Mouse (Mus musculus) heart, embryonic 10.5 days (tissue): ENCODE results near the gene Ccpg1. TPM values are rescaled to one million over a fixed set of nuclear protein-coding genes. Genes with fewer than 3 reads are reported as not detected.

Experiments
- DNase-seq: peaks from one replicate; pipeline ENCODE4 v3.0.0-alpha.2; 2017; ENCODE audit warnings: low spot score
- H3K27ac ChIP-seq: fragments of 300-500 bp; sonication (generic); 2 replicates; pipeline ENCODE4 v1.5.1; 2016; ENCODE audit warnings: mild to moderate bottlenecking
- H3K27me3 ChIP-seq: fragments of 300-500 bp; sonication (generic); 2 replicates; pipeline ENCODE4 v1.6.1; 2016; ENCODE audit warnings: mild to moderate bottlenecking; ENCODE audit not compliant: poor library complexity, insufficient read depth, severe bottlenecking
- H3K36me3 ChIP-seq: fragments of 300-500 bp; sonication (generic); 2 replicates; pipeline ENCODE4 v1.6.1; 2016; ENCODE audit warnings: mild to moderate bottlenecking, moderate library complexity
- H3K4me1 ChIP-seq: fragments of 300-500 bp; sonication (generic); 2 replicates; pipeline ENCODE4 v1.6.1; 2016; ENCODE audit warnings: mild to moderate bottlenecking
- H3K4me3 ChIP-seq: fragments of 300-500 bp; sonication (generic); 2 replicates; pipeline ENCODE4 v1.5.1; 2016; ENCODE audit warnings: mild to moderate bottlenecking, moderate library complexity
- H3K9me3 ChIP-seq: fragments of 300-500 bp; sonication (generic); 2 replicates; pipeline ENCODE4 v1.6.1; 2016; ENCODE audit warnings: mild to moderate bottlenecking, moderate library complexity
- WGBS: fragments of 180-500 bp; shearing (Covaris S2); methylation state at CpG from one replicate; pipeline ENCODE4 v1.1.7; 2016; 5-methylcytosine and 5-hydroxymethylcytosine counted together
- polyA plus RNA-seq: library from polyadenylated mRNA; unstranded; fragments of >200 nt; fragmentation: Nextera tagmentation; extraction: Ambion mirVana; gene quantifications from 2 replicates; pipeline ENCODE4 v1.2.1, GENCODE M21; 2016

The Ccpg1 gene
- polyA plus RNA-seq, 1 experiment from 2014 or later = 18.3 TPM

DNA sequence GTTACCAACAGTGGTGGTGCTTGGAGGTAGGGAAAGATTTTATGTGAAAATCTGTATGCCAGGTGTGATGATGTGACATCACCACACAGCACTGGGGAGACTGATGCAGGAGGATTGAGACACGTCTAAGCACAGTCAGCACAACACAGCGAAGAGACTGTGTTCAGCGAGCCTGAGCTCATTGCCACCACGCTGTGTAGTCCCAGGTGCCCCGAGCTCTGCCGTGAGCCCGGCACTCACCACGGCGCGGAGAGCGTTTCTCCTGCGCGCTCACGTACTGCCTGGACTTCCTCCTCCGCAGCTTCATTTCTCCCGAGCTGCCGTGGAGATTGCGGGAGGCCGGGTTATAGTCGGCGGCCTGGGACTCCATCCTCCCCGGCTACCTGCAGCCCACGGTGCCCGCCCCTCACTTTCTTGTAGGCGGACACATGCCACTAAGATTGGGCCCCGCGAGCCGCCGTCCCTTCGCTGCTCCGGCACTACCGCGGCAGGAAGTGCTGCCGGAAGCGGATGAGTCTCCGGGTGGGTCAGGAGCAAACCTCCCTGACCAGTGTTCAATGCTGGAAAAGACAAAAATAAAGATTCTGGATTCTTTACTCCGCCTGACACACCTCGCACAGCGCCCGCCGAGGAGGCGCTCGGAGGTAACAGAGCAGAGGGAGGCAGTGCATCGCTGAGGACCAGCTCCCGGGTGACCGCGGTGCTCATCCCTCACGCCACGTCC is 54.2 kb downstream of the Ccpg1 start:
- Histone ChIP-seq H3K27me3 (no peaks in the 10 kb centered on the region), H3K4me1 (peaks cover 23% of the 10 kb centered on the region), H3K4me3 (peak overlapping the region; percentile 90), H3K9me3 (no peaks in the 10 kb centered on the region), H3K27ac (peak overlapping the region; percentile 92), H3K36me3 (peaks cover 2% of the 10 kb centered on the region; the same call in 1 of the 2 replicates)
- under 1% methylated on average over 49 of the region's 49 CpGs for WGBS
- DNase-seq = peak; percentile 96

DNA sequence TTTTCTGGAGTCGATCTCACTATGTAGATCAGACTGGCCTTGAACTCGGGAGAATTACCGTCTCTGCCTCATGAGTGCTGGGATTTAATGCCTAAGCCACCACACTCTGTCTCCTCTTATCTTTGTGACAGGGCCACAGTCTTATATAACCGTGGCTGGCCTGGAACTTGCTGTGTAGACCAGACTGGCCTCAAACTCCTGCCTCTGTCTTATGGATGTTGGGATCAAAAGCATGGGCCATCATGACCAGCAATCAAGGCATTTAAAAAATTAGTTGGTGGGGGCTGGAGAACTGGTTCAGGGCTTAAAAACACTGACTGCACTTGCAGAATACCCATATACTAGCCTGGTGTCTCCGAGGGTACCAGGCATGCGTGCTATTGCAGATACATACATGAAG is 54.9 kb downstream of the Ccpg1 start, which contains the start of gene Pigb:
TSS of gene Pigb (minus strand) at position 299 of the 400 bp plus-strand sequence.
- no peak for DNase-seq
- no peaks in the 10 kb centered on the region for H3K9me3 ChIP-seq
- H3K36me3 ChIP-seq = no peaks in the 10 kb centered on the region
- 30% methylated on average over 6 of the region's 6 CpGs for WGBS
- no peaks in the 10 kb centered on the region for H3K27me3 ChIP-seq
- H3K27ac ChIP-seq = peak within 1 kb of the TSS; percentile 92
- peak within 1 kb of the TSS; percentile 90 for H3K4me3 ChIP-seq
- H3K4me1 ChIP-seq = peaks cover 26% of the 10 kb centered on the region

DNA sequence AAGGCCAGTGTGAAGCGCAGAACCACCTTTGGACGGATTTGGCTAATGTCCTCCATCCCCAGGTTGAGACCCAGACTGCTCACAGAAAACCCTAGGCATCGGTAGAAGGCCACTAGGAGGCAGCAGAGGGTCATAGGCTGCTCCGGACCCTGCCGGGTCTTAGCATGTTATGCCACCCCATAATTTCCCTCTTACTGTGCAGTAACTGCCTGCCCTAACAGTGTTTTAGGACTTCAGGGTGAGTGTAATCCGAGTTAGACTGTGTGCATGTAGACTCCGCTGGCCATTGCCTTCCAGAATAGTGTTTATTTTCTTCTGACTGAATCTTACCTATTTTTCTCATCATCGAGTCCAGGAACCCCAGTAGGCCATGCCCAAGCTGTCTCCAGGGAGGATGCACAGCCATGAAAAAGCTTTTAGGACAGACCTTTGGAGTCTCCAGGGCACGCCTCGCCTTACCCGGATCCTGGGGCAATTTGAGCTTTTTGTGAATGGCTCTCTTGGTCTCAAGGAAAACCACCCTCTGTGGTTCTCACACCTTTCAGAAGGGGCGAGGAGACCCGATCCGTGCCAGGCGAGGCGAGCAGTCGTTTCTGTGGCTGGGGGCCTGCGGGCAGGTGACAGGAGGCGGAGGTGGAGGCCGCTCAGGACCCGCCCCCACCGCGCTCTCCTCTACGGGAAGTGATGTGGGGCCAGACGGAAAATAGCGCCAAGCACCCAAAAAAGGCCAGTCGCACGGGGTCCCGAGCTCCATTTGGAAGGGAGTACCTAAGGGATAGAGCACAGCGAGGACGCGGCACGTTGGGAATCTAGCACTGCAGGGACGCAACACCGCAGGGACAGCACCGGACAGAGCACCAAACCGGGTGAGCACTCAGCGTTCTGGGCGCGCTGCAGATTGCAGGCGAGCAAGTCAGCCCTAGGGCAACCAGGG is 59.2 kb downstream of the Ccpg1 start, which contains the start of gene Rab27a:
TSS of gene Rab27a (plus strand) at position 709 of the 934 bp plus-strand sequence.
- under 1% methylated on average over 41 of the region's 41 CpGs for WGBS

DNA sequence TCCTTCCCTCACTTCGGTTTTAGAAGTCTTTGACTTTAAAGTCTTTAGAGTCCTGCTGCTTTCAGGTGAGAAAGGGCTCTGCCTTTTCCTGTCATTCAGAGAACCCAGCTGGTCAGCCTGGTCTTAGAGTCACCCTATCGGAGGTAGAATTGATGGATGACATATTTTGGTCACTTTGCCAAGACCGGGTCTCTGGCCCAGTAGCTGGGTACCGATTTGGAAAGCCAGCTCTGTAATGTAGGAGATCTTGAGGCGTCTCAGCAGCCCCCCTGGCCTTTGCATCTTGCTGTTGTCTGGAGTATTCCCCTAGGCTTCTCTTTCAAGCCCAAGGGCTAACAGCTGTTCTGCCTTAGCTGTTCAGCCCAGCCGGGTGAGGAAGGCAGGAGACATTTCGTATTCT is 60.0 kb downstream of the Ccpg1 start:
- no peaks in the 10 kb centered on the region; the same call in 1 of the 2 replicates for H3K27me3 ChIP-seq
- no peak for DNase-seq
- peak overlapping the region; percentile 77; the same call in 1 of the 2 replicates for H3K27ac ChIP-seq
- peaks cover 15% of the 10 kb centered on the region for H3K4me1 ChIP-seq
- H3K36me3 ChIP-seq = no peaks in the 10 kb centered on the region
- no peaks in the 10 kb centered on the region for H3K9me3 ChIP-seq
- WGBS = 10% methylated on average over 7 of the region's 7 CpGs
- H3K4me3 ChIP-seq = peak overlapping the region; percentile 68

More for the DNA sequence above, 59.2 kb downstream of the Ccpg1 start, which contains the start of gene Rab27a:
- peaks cover 18% of the 10 kb centered on the region for H3K4me1 ChIP-seq
- peak within 1 kb of the TSS; percentile 68 for H3K4me3 ChIP-seq
- no peaks in the 10 kb centered on the region; the same call in 1 of the 2 replicates for H3K27me3 ChIP-seq
- H3K9me3 ChIP-seq = no peaks in the 10 kb centered on the region
- DNase-seq = peak; percentile 91
- H3K36me3 ChIP-seq = no peaks in the 10 kb centered on the region
- H3K27ac ChIP-seq = peak within 1 kb of the TSS; percentile 77

DNA sequence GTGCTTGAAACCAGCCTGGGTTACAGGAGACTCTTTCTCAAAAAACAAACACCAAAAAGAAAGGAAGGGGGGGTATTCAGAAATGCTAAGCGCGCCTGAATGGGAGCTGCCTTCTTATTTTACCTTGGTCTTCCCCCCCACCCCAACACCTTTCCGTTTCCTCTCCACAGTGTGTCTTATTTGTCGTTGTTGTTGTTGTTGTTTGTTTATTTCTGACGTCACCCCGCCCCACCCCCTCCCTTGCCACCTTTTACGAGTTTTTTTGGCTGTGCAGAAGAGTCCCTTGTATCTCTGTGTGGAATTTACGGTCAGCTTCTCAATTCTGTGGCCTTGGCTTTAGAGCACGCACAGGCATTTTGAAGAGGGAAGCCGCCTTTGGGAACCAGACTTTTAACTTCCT is 60.5 kb downstream of the Ccpg1 start:
- Histone ChIP-seq H3K27ac (no peak overlapping the region), H3K9me3 (no peaks in the 10 kb centered on the region), H3K4me1 (peaks cover 10% of the 10 kb centered on the region), H3K27me3 (no peaks in the 10 kb centered on the region; the same call in 1 of the 2 replicates), H3K36me3 (no peaks in the 10 kb centered on the region), H3K4me3 (peak overlapping the region; percentile 68; the same call in 1 of the 2 replicates)
- DNase-seq = no peak
- 64% methylated on average over 10 of the region's 10 CpGs for WGBS

DNA sequence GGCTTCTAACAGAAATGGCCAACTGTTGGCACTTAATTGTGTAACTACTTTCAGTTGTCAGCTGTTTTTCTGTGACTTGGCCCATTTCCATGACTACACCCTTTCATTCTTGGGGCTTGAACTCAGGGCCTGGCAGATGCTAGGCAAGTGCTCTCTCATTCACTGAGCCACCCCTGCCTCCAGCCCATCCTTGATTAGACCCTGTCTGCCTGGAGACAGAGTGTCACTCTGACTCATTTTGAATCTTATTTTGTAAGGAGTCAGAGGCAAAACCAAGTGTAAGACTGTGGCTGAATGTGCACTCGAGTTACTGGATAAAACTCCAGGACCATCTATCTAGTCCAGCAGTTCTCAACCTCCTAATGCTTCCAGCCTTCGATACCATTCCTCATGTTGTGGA is 62.7 kb downstream of the Ccpg1 start:
- H3K9me3 ChIP-seq = no peaks in the 10 kb centered on the region
- H3K27me3 ChIP-seq = no peaks in the 10 kb centered on the region; the same call in 1 of the 2 replicates
- WGBS = 83% methylated on average over 2 of the region's 2 CpGs
- H3K4me1 ChIP-seq = peaks cover 12% of the 10 kb centered on the region
- no peak overlapping the region for H3K27ac ChIP-seq
- no peaks in the 10 kb centered on the region for H3K36me3 ChIP-seq
- DNase-seq = no peak
- H3K4me3 ChIP-seq = no peak overlapping the region

DNA sequence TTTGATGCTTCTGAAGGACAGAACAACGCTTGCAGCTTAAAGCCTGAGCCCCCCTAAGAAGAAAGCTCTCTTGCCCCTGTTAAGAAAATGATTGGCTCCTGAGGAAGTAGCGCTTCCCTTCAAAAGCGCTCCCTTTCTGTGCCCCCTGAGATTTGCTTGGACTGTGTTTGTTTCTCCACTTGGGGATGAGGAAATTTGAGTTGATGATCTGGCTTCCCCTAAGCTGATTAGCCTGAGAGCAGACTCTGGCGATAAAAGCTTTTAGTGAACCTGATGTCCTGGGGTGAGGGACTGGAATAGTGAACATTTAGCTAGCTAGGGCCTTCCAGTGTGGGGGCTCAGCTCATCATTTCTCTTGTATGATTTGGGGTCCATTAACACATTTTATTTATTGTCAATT is 63.7 kb downstream of the Ccpg1 start:
- no peaks in the 10 kb centered on the region for H3K9me3 ChIP-seq
- H3K27me3 ChIP-seq = no peaks in the 10 kb centered on the region; the same call in 1 of the 2 replicates
- H3K4me1 ChIP-seq = peaks cover 11% of the 10 kb centered on the region
- H3K4me3 ChIP-seq = no peak overlapping the region
- H3K27ac ChIP-seq = no peak overlapping the region
- no peaks in the 10 kb centered on the region for H3K36me3 ChIP-seq
- WGBS = 9% methylated on average over 4 of the region's 4 CpGs
- no peak for DNase-seq

DNA sequence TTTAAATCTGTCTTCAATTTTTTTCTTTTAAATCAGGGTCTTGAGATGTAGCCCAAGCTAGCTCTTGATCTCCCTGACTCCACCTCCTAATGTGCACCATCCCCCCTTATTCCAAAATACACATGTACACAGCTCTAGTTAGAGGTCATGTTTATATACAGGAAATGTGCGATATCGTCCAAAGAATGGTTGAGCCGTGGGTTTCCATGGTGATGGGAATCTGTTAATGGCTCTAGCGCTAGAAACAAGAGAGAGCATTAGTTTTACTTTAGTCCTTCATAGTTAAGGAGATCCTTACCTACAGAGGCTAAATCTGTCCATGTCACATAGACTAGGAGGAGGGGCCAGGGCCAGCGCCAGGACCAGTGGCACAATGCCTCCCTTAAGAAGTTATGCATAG is 64.6 kb downstream of the Ccpg1 start:
- no peaks in the 10 kb centered on the region; the same call in 1 of the 2 replicates for H3K27me3 ChIP-seq
- no peaks in the 10 kb centered on the region for H3K9me3 ChIP-seq
- no peaks in the 10 kb centered on the region for H3K36me3 ChIP-seq
- no peak for DNase-seq
- no peak overlapping the region for H3K4me3 ChIP-seq
- H3K4me1 ChIP-seq = 0 out of 2 replicates have a peak, but pooled peaks cover 3% of the 10 kb centered on the region
- no peak overlapping the region for H3K27ac ChIP-seq
- WGBS = 71% methylated on average over 5 of the region's 5 CpGs

DNA sequence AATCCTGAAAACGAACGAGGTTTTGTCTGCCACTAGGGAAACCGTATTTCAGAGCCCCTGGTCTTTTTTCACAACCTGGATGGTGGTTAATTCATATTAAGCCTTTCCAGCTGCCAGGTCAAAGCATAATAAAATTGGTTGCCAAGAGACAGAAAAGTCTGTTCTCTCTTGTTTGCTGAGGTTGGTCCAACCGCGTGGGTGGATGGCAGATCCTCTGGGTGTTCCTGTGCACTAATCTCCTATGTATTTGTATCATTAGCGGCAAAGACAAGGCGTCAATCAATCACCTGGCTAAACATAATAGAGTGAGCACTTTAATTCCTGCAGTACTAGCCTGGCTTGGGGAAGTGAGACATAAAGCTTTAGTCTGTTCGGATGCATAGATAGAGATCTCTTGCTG is 65.4 kb downstream of the Ccpg1 start:
- Histone ChIP-seq H3K4me3 (no peak overlapping the region), H3K4me1 (0 out of 2 replicates have a peak, but pooled peaks cover 6% of the 10 kb centered on the region), H3K27me3 (no peaks in the 10 kb centered on the region; the same call in 1 of the 2 replicates), H3K9me3 (no peaks in the 10 kb centered on the region), H3K27ac (no peak overlapping the region), H3K36me3 (no peaks in the 10 kb centered on the region)
- 70% methylated on average over 8 of the region's 8 CpGs for WGBS
- DNase-seq = no peak

DNA sequence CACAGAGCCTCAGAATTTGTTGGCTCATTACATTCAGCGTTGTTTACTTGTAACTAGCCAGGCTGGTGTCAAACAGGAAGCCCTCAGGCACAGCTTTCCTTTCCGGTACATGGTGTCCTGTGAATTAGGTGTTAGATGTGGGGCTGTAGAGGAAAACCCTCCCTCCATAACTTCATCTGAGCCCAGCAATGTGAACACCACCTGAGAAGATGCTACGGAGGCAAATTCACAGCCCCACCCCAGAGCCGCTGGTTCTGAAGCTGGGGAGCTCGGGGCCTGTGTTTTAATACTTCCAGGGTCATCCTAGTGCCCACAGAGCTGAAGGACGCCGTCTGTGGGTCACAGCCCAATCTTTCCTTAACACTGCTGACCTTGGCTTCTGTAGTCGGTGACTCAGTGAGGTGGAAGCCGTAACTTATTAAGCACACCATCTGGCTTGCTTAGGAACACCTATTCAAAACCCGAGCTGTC is 70.2 kb downstream of the Ccpg1 start:
- Histone ChIP-seq H3K4me1 (0 out of 2 replicates have a peak, but pooled peaks cover 8% of the 10 kb centered on the region), H3K27ac (no peak overlapping the region), H3K36me3 (no peaks in the 10 kb centered on the region), H3K4me3 (no peak overlapping the region), H3K9me3 (no peaks in the 10 kb centered on the region), H3K27me3 (no peaks in the 10 kb centered on the region)
- 43% methylated on average over 10 of the region's 10 CpGs for WGBS
- DNase-seq = no peak

DNA sequence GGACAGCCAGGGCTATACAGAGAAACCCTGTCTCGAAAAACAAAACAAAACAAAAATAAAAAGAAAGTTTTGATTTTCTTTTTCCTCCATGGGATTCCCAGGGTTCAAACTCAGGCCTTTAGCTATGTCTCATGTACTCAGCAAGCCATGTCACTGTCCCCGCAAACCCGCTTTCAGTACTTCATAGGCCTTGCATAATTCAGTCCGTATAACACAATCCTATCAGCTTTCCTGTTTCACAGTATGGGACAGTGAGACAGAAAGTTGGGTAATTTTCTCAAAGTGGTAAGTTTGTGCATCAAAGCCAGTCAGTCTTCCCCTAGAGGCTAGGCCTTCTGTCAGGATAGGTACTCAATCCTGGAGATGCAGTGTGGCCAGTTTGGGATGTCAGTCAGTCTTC is 74.0 kb downstream of the Ccpg1 start:
- H3K27me3 ChIP-seq = no peaks in the 10 kb centered on the region
- no peak overlapping the region for H3K27ac ChIP-seq
- 83% methylated on average over 4 of the region's 4 CpGs for WGBS
- no peaks in the 10 kb centered on the region for H3K36me3 ChIP-seq
- no peaks in the 10 kb centered on the region for H3K9me3 ChIP-seq
- H3K4me3 ChIP-seq = no peak overlapping the region
- DNase-seq = no peak
- peaks cover 14% of the 10 kb centered on the region for H3K4me1 ChIP-seq

DNA sequence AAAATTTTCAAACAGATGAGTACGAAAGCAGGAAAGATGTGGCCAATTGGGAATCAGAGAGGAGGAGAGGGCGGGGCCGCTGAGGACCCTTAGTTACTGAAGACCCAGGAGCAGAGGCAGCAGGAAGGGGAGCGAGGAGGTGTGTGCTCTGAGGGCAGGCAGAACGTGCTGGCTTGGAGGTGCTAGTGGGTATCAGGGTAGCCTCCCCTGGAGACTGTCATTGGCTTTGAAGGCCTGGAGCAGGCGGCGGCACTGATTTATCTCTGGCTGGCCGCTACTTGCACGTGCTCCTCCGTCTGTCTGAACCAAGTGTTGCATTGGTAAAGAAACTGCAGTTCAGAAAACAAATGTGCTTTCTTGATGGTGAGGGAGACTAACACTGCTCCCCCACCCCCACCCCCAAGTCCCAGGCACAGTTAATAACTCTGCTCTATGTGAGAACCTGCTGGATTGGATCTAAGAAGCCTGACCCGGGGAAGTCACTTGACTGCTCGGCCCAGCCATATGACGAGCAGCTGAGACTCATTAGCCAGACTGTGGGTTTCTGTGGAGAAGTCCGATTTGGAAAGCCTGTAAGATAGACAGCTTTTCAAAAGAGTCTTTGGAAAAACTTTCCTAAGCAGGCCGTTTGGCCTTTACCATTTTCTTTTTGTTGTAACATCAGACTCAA is 78.5 kb downstream of the Ccpg1 start:
- H3K36me3 ChIP-seq = no peaks in the 10 kb centered on the region
- no peak for DNase-seq
- H3K27me3 ChIP-seq = no peaks in the 10 kb centered on the region
- WGBS = 20% methylated on average over 15 of the region's 15 CpGs
- H3K4me3 ChIP-seq = peak overlapping the region; percentile 39
- H3K4me1 ChIP-seq = peaks cover 30% of the 10 kb centered on the region
- H3K9me3 ChIP-seq = no peaks in the 10 kb centered on the region
- peak overlapping the region; percentile 36 for H3K27ac ChIP-seq
